Mouse (Mus musculus) G1E (cell line): ENCODE measurements around the gene Olfr707. TPM values are rescaled to one million over a fixed set of nuclear protein-coding genes. Genes with fewer than 3 reads are reported as not detected.
"Not testable (repeated sequence)": the region's sequence is repeated elsewhere in the genome, so short reads cannot be mapped to it uniquely, and the experiment has no call there.

Source experiments
- ATAC-seq: 2 replicates; pipeline ENCODE4 v1.8.0; 2016; ENCODE audit warnings: mild to moderate bottlenecking; ENCODE audit not compliant: insufficient number of reproducible peaks, poor library complexity, low FRiP score, severe bottlenecking; ENCODE audit errors: extremely low read depth
- DNase-seq: peaks from one replicate; pipeline ENCODE4 v3.0.0; 2012; ENCODE audit warnings: low spot score
- H3K27me3 ChIP-seq: 2 replicates; pipeline ENCODE4 v1.6.1; 2012; ENCODE audit warnings: mild to moderate bottlenecking, low read length, inconsistent platforms; ENCODE audit not compliant: insufficient read depth
- H3K36me3 ChIP-seq: replicated peaks from 2 replicates; pipeline ENCODE3; 2012; ENCODE audit warnings: mild to moderate bottlenecking, inconsistent platforms
- H3K4me1 ChIP-seq: 2 replicates; pipeline ENCODE4 v1.6.1; 2012; ENCODE audit warnings: low read depth, low read length, inconsistent platforms, mixed read lengths; ENCODE audit not compliant: insufficient read depth
- H3K4me3 ChIP-seq: 2 replicates; pipeline ENCODE4 v1.5.1; 2012; ENCODE audit warnings: low read depth, mild to moderate bottlenecking, inconsistent platforms, low read length, moderate library complexity, mixed read lengths
- H3K9me3 ChIP-seq: replicated peaks from 2 replicates; pipeline ENCODE4 v1.6.1; 2012; ENCODE audit warnings: inconsistent platforms
- CTCF ChIP-seq: IDR thresholded peaks from 2 replicates; pipeline ENCODE4 v1.5.1; 2012; ENCODE audit warnings: low read depth, low read length, inconsistent platforms, mixed read lengths
- GATA1 ChIP-seq: IDR thresholded peaks from 2 replicates; pipeline ENCODE4 v1.6.1; 2012; ENCODE audit warnings: borderline replicate concordance, low read length, inconsistent platforms, mixed read lengths
- GATA2 ChIP-seq: IDR thresholded peaks from 2 replicates; pipeline ENCODE4 v1.6.1; 2012; ENCODE audit warnings: low read depth, low read length, inconsistent platforms, borderline replicate concordance
- POLR2AphosphoS5 ChIP-seq: IDR thresholded peaks from 2 replicates; pipeline ENCODE4 v1.6.1; 2012; ENCODE audit warnings: low read depth, low read length, inconsistent platforms; ENCODE audit not compliant: insufficient replicate concordance
- TAL1 ChIP-seq: conservative IDR thresholded peaks from 2 replicates; pipeline ENCODE4 v1.6.1; 2012; ENCODE audit warnings: low read depth, low read length, inconsistent platforms, mixed read lengths
- polyA plus RNA-seq: library from polyadenylated mRNA; stranded (reverse); fragments of >175 nt; gene quantifications from 2 replicates; pipeline ENCODE4 v1.2.3, GENCODE M21; 2012
- total RNA-seq, 2 experiments: library from RNA; stranded (forward) in 1 of 2; stranded (reverse) in 1 of 2; fragments of 200-1000 nt in 1 of 2; fragments of >200 nt in 1 of 2; fragmentation: Nextera tagmentation in 1 of 2; gene quantifications; 2 replicates each; pipeline ENCODE4 v1.2.3; 2014 to 2017

Olfr707 gene
- total RNA-seq (2014; fragmentation: Nextera tagmentation), result not detected in 2 replicates
- total RNA-seq (2017), result not detected in 2 replicates
- not detected in 2 replicates for polyA plus RNA-seq

- H3K4me3 ChIP-seq, H3K27me3 ChIP-seq, H3K36me3 ChIP-seq, H3K4me1 ChIP-seq, H3K9me3 ChIP-seq, ATAC-seq, DNase-seq: not testable (repeated sequence)
Measured at GRCm38 (mm10) chr7:106901141-106901540, at the start of gene Olfr707. Gene Olfr707, minus strand, starts transcription at chr7:106901241.

GRCm38 (mm10) chr7:106948212-106948611 is 47.2 kb upstream of the Olfr707 start, which contains the start of gene Olfr710:
Gene Olfr710, minus strand, starts transcription at chr7:106948312.
- Histone ChIP-seq H3K4me3 (no peak within 1 kb of the TSS), H3K9me3 (no peaks in the 10 kb centered on the region), H3K4me1 (no peaks in the 10 kb centered on the region), H3K27me3 (peaks cover 7% of the 10 kb centered on the region; the same call in 1 of the 2 replicates), H3K36me3 (no peaks in the 10 kb centered on the region)
- ATAC-seq (no peak), DNase-seq (no peak)
- TF ChIP-seq CTCF, result no peak
- no peak for TF ChIP-seq GATA2
- TF ChIP-seq TAL1, result no peak
- TF ChIP-seq POLR2AphosphoS5, result no peak
- TF ChIP-seq GATA1, result no peak

- H3K27me3 ChIP-seq, result no peaks in the 10 kb centered on the region
- H3K9me3 ChIP-seq, result no peaks in the 10 kb centered on the region
- TF ChIP-seq TAL1 (no peak), GATA1 (no peak)
- H3K4me3 ChIP-seq, result no peak within 1 kb of the TSS
- no peaks in the 10 kb centered on the region for H3K4me1 ChIP-seq
- no peaks in the 10 kb centered on the region for H3K36me3 ChIP-seq
- no peak for DNase-seq
- ATAC-seq, result no peak
Measured at GRCm38 (mm10) chr7:106932119-106932518, 31.1 kb upstream of the Olfr707 start, which contains the start of gene Olfr709-ps1. Gene Olfr709-ps1, minus strand, starts transcription at chr7:106932219.

GRCm38 (mm10) chr7:106920961-106921360 is 19.9 kb upstream of the Olfr707 start:
- H3K27me3 ChIP-seq, DNase-seq, ATAC-seq, H3K36me3 ChIP-seq, H3K4me1 ChIP-seq, H3K9me3 ChIP-seq, H3K4me3 ChIP-seq: not testable (repeated sequence)

- H3K27me3 ChIP-seq, result no peaks in the 10 kb centered on the region
- no peaks in the 10 kb centered on the region for H3K9me3 ChIP-seq
- H3K4me3 ChIP-seq, result no peak within 1 kb of the TSS
- ATAC-seq (no peak), DNase-seq (no peak)
- no peak for TF ChIP-seq CTCF
- TF ChIP-seq POLR2AphosphoS5, result no peak
- TF ChIP-seq GATA1, result no peak
- TF ChIP-seq TAL1, result no peak
- TF ChIP-seq GATA2, result no peak
- H3K36me3 ChIP-seq, result no peaks in the 10 kb centered on the region
- no peaks in the 10 kb centered on the region for H3K4me1 ChIP-seq
Measured at GRCm38 (mm10) chr7:106907676-106908075, 6.6 kb upstream of the Olfr707 start, which contains the start of gene Olfr1532-ps1. Gene Olfr1532-ps1, plus strand, starts transcription at chr7:106908001.

GRCm38 (mm10) chr7:106888062-106888461 is 13.0 kb downstream of the Olfr707 start, which contains the start of gene Olfr706:
Gene Olfr706, minus strand, starts transcription at chr7:106888162.
- Histone ChIP-seq H3K4me1 (no peaks in the 10 kb centered on the region), H3K9me3 (no peaks in the 10 kb centered on the region), H3K36me3 (no peaks in the 10 kb centered on the region), H3K4me3 (no peak within 1 kb of the TSS), H3K27me3 (0 out of 2 replicates have a peak, but pooled peaks cover 4% of the 10 kb centered on the region)
- DNase-seq (no peak), ATAC-seq (no peak)
- TF ChIP-seq GATA1 (no peak), POLR2AphosphoS5 (no peak), GATA2 (no peak), TAL1 (no peak), CTCF (no peak)

- no peaks in the 10 kb centered on the region for H3K4me1 ChIP-seq
- ATAC-seq (no peak), DNase-seq (no peak)
- H3K36me3 ChIP-seq, result no peaks in the 10 kb centered on the region
- TF ChIP-seq GATA2, result no peak
- TF ChIP-seq POLR2AphosphoS5, result no peak
- TF ChIP-seq TAL1, result no peak
- no peak for TF ChIP-seq CTCF
- TF ChIP-seq GATA1, result no peak
- no peak within 1 kb of the TSS for H3K4me3 ChIP-seq
- no peaks in the 10 kb centered on the region for H3K9me3 ChIP-seq
- H3K27me3 ChIP-seq, result no peaks in the 10 kb centered on the region
Measured at GRCm38 (mm10) chr7:106876791-106877190, 24.2 kb downstream of the Olfr707 start, which contains the start of gene Olfr705. Gene Olfr705, minus strand, starts transcription at chr7:106876891.
